Mouse (Mus musculus) liver, embryonic 13.5 days (tissue): ENCODE data around the gene Fbxw8. TPM values are rescaled to one million over a fixed set of nuclear protein-coding genes. Genes with fewer than 3 reads are reported as not detected.
A peak's percentile ranks its signal among the peaks of the same experiment; 100 is the strongest.

ENCODE experiments used
- ATAC-seq: fragments of 200-750 bp; cut with Nextera tagmentation; 2 replicates; pipeline ENCODE4 v1.8.0; 2017; ENCODE audit warnings: low read depth, mild to moderate bottlenecking, moderate number of reproducible peaks, moderate library complexity
- DNase-seq: peaks from one replicate; pipeline ENCODE4 v3.0.0; 2022
- H3K27ac ChIP-seq: fragments of 300-500 bp; sonication (generic); 2 replicates; pipeline ENCODE4 v1.5.1; 2015; ENCODE audit warnings: moderate library complexity, mild to moderate bottlenecking, inconsistent platforms
- H3K27me3 ChIP-seq: fragments of 300-500 bp; sonication (generic); 2 replicates; pipeline ENCODE4 v1.6.1; 2015; ENCODE audit warnings: mild to moderate bottlenecking, inconsistent platforms
- H3K36me3 ChIP-seq: fragments of 300-500 bp; sonication (generic); 2 replicates; pipeline ENCODE4 v1.6.1; 2015; ENCODE audit warnings: mild to moderate bottlenecking, inconsistent platforms
- H3K4me1 ChIP-seq: fragments of 300-500 bp; sonication (generic); replicated peaks from 2 replicates; pipeline ENCODE4 v1.6.1; 2015; ENCODE audit warnings: inconsistent platforms
- H3K4me2 ChIP-seq: fragments of 300-500 bp; sonication (generic); 2 replicates; pipeline ENCODE4 v1.6.1; 2015; ENCODE audit warnings: inconsistent platforms, mild to moderate bottlenecking, moderate library complexity
- H3K4me3 ChIP-seq: fragments of 300-500 bp; sonication (generic); replicated peaks from 2 replicates; pipeline ENCODE4 v1.5.1; 2015; ENCODE audit warnings: mild to moderate bottlenecking, inconsistent platforms
- H3K9ac ChIP-seq: fragments of 300-500 bp; sonication (generic); 2 replicates; pipeline ENCODE4 v1.6.1; 2015; ENCODE audit warnings: mild to moderate bottlenecking, inconsistent platforms
- H3K9me3 ChIP-seq: fragments of 300-500 bp; sonication (generic); replicated peaks from 2 replicates; pipeline ENCODE4 v1.6.1; 2016; ENCODE audit warnings: inconsistent platforms
- WGBS: fragments of 180-500 bp; shearing (Covaris S2); methylation state at CpG from one replicate; pipeline ENCODE4 v1.1.7; 2015; ENCODE audit not compliant: insufficient replicate concordance; 5-methylcytosine and 5-hydroxymethylcytosine counted together
- polyA plus RNA-seq: library from polyadenylated mRNA; unstranded; fragments of >200 nt; fragmentation: Nextera tagmentation; extraction: Ambion mirVana; gene quantifications from 2 replicates; pipeline ENCODE4 v1.2.1, GENCODE M21; 2015

Gene Fbxw8
- polyA plus RNA-seq, 1 experiment from 2014 or later: 10.0 TPM

- H3K4me3 ChIP-seq: peak overlapping the region; percentile 56
- WGBS: 2% methylated on average over 68 of the region's 79 CpGs
- no peak for DNase-seq
- peaks cover 63% of the 10 kb centered on the region for H3K27me3 ChIP-seq
- H3K9me3 ChIP-seq: no peaks in the 10 kb centered on the region
- H3K4me2 ChIP-seq: peak overlapping the region; percentile 71
- H3K4me1 ChIP-seq: peaks cover 22% of the 10 kb centered on the region
- ATAC-seq: no peak
- H3K36me3 ChIP-seq: no peaks in the 10 kb centered on the region
- no peak overlapping the region for H3K9ac ChIP-seq
- H3K27ac ChIP-seq: no peak overlapping the region
Measured at GRCm38 (mm10) chr5:118028191-118029034, 126.9 kb downstream of the Fbxw8 start.

GRCm38 (mm10) chr5:118027698-118028190 lies 127.5 kb downstream of the Fbxw8 start, which contains the start of gene Tesc:
TSS of gene Tesc (plus strand) at chr5:118027743.
- DNase-seq (no peak), ATAC-seq (no peak)
- under 1% methylated on average over 62 of the region's 63 CpGs for WGBS
- no peaks in the 10 kb centered on the region for H3K36me3 ChIP-seq
- peak within 1 kb of the TSS; percentile 71 for H3K4me2 ChIP-seq
- H3K4me3 ChIP-seq: peak within 1 kb of the TSS; percentile 56
- peaks cover 22% of the 10 kb centered on the region for H3K4me1 ChIP-seq
- H3K9me3 ChIP-seq: no peaks in the 10 kb centered on the region
- no peak within 1 kb of the TSS for H3K9ac ChIP-seq
- H3K27me3 ChIP-seq: peaks cover 66% of the 10 kb centered on the region
- H3K27ac ChIP-seq: no peak within 1 kb of the TSS

GRCm38 (mm10) chr5:118027101-118027697 lies 128.1 kb downstream of the Fbxw8 start:
- no peak overlapping the region for H3K9ac ChIP-seq
- no peaks in the 10 kb centered on the region for H3K36me3 ChIP-seq
- H3K4me3 ChIP-seq: peak overlapping the region; percentile 56
- H3K27me3 ChIP-seq: peaks cover 66% of the 10 kb centered on the region
- H3K4me1 ChIP-seq: peaks cover 22% of the 10 kb centered on the region
- ATAC-seq (no peak), DNase-seq (no peak)
- peak overlapping the region; percentile 71 for H3K4me2 ChIP-seq
- no peak overlapping the region for H3K27ac ChIP-seq
- no peaks in the 10 kb centered on the region for H3K9me3 ChIP-seq
- 2% methylated on average over 36 of the region's 39 CpGs for whole genome bisulfite sequencing

- Histone ChIP-seq H3K36me3 (no peaks in the 10 kb centered on the region), H3K4me1 (peaks cover 22% of the 10 kb centered on the region), H3K9ac (no peak overlapping the region), H3K4me2 (no peak overlapping the region), H3K4me3 (no peak overlapping the region), H3K27me3 (peaks cover 64% of the 10 kb centered on the region), H3K27ac (no peak overlapping the region), H3K9me3 (no peaks in the 10 kb centered on the region)
- WGBS: 3% methylated on average over 13 of the region's 13 CpGs
- DNase-seq (no peak), ATAC-seq (no peak)
Measured at GRCm38 (mm10) chr5:118026343-118026742, 128.9 kb downstream of the Fbxw8 start.

GRCm38 (mm10) chr5:118025880-118026279 lies 129.4 kb downstream of the Fbxw8 start:
- 8% methylated on average over 12 of the region's 12 CpGs for WGBS
- Histone ChIP-seq H3K27me3 (peaks cover 61% of the 10 kb centered on the region), H3K9ac (no peak overlapping the region), H3K4me3 (no peak overlapping the region), H3K4me1 (peaks cover 22% of the 10 kb centered on the region), H3K4me2 (no peak overlapping the region), H3K9me3 (no peaks in the 10 kb centered on the region), H3K27ac (no peak overlapping the region), H3K36me3 (no peaks in the 10 kb centered on the region)
- DNase-seq (no peak), ATAC-seq (no peak)

- H3K4me3 ChIP-seq: no peak overlapping the region
- ATAC-seq: no peak
- no peaks in the 10 kb centered on the region for H3K36me3 ChIP-seq
- peaks cover 32% of the 10 kb centered on the region for H3K27me3 ChIP-seq
- H3K9ac ChIP-seq: no peak overlapping the region
- DNase-seq: no peak
- H3K4me1 ChIP-seq: peaks cover 7% of the 10 kb centered on the region
- H3K27ac ChIP-seq: no peak overlapping the region
- H3K9me3 ChIP-seq: no peaks in the 10 kb centered on the region
- 50% methylated on average over 3 of the region's 3 CpGs for WGBS
- no peak overlapping the region for H3K4me2 ChIP-seq
Measured at GRCm38 (mm10) chr5:118023053-118023452, 132.2 kb downstream of the Fbxw8 start.

GRCm38 (mm10) chr5:118019905-118020304 lies 135.4 kb downstream of the Fbxw8 start:
- no peak overlapping the region for H3K27ac ChIP-seq
- H3K9ac ChIP-seq: no peak overlapping the region
- H3K9me3 ChIP-seq: no peaks in the 10 kb centered on the region
- H3K4me3 ChIP-seq: no peak overlapping the region
- no peaks in the 10 kb centered on the region for H3K4me1 ChIP-seq
- H3K27me3 ChIP-seq: 0 out of 2 replicates have a peak, but pooled peaks cover 3% of the 10 kb centered on the region
- 45% methylated on average over 11 of the region's 11 CpGs for WGBS
- ATAC-seq (no peak), DNase-seq (no peak)
- H3K4me2 ChIP-seq: no peak overlapping the region
- H3K36me3 ChIP-seq: no peaks in the 10 kb centered on the region

GRCm38 (mm10) chr5:118017527-118017926 lies 137.7 kb downstream of the Fbxw8 start:
- no peaks in the 10 kb centered on the region for H3K36me3 ChIP-seq
- H3K4me3 ChIP-seq: no peak overlapping the region
- H3K4me1 ChIP-seq: no peaks in the 10 kb centered on the region
- 50% methylated on average over 5 of the region's 5 CpGs for WGBS
- ATAC-seq: no peak
- H3K27ac ChIP-seq: no peak overlapping the region
- no peak for DNase-seq
- no peak overlapping the region for H3K4me2 ChIP-seq
- H3K9me3 ChIP-seq: no peaks in the 10 kb centered on the region
- H3K9ac ChIP-seq: no peak overlapping the region
- H3K27me3 ChIP-seq: no peaks in the 10 kb centered on the region

- Histone ChIP-seq H3K4me1 (no peaks in the 10 kb centered on the region), H3K36me3 (no peaks in the 10 kb centered on the region), H3K27me3 (no peaks in the 10 kb centered on the region), H3K9me3 (no peaks in the 10 kb centered on the region), H3K4me3 (no peak overlapping the region), H3K9ac (no peak overlapping the region), H3K4me2 (no peak overlapping the region), H3K27ac (no peak overlapping the region)
- ATAC-seq (no peak), DNase-seq (no peak)
- 55% methylated on average over 2 of the region's 2 CpGs for WGBS
Measured at GRCm38 (mm10) chr5:118015669-118016068, 139.6 kb downstream of the Fbxw8 start.

GRCm38 (mm10) chr5:118015028-118015427 lies 140.2 kb downstream of the Fbxw8 start:
- WGBS: 30% methylated on average over 12 of the region's 12 CpGs

More at GRCm38 (mm10) chr5:118015028-118015427, 140.2 kb downstream of the Fbxw8 start:
- no peaks in the 10 kb centered on the region for H3K27me3 ChIP-seq
- no peaks in the 10 kb centered on the region for H3K4me1 ChIP-seq
- no peak for ATAC-seq
- H3K9me3 ChIP-seq: no peaks in the 10 kb centered on the region
- DNase-seq: no peak
- no peak overlapping the region for H3K4me2 ChIP-seq
- no peak overlapping the region for H3K27ac ChIP-seq
- H3K9ac ChIP-seq: no peak overlapping the region
- no peaks in the 10 kb centered on the region for H3K36me3 ChIP-seq
- H3K4me3 ChIP-seq: no peak overlapping the region
